9 mouse cellular contexts compared by ENCODE assay signal in the genomic region with DNA sequence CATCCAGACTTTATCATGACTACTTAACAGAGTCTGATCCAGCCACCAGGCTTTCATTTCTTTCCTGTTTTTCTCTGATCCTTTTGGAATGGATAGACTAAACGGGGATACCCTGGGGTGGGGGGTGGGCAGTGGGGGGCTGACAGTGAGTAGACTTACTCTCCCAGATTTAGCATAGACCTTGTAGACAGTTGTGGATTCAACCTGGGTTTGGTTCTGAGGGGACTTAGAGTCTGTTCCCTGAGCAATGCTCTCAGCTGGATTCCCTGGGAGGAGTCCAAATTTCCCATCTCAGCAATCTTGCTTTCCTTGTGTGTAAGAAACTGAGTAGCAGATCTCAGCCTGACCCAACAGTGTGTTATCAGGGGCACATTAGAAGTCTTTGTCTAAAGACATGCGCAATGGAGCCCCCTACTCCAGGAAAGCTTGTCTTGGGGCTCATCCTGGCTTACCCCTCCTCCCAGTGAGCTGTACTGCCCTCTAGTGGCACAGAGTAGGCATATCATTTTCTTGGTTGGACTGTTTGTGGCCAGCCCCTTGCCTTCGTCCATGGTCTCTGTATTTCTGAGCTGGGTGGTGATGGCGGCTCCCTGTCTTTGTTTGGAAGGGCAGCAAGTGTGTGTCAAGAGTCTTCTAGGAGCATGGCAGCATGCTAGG. TPM values are rescaled to one million over a fixed set of nuclear protein-coding genes. Genes with fewer than 3 reads are reported as not detected.
DNase-seq lines count a peak whose midpoint lies in the region; ATAC-seq lines count a peak whose summit lies in the region.
"Had no signal": no experiment of that assay in that cellular context is flagged by ENCODE, and none has a peak within 500 bp of the region (broad histone marks: within the 10 kb centered on the region; RNA-seq: fewer than 3 reads in every experiment).

No protein-coding gene starts in this region.

- no peak overlapping the region for H3K4me3 ChIP-seq in limb, embryonic 10.5 days
- H3K4me3 ChIP-seq in midbrain, embryonic 16.5 days (ENCODE audit: low read depth, low read length), result no peak overlapping the region
- H3K4me3 ChIP-seq: embryonic facial prominence, embryonic 13.5 days had no signal

- H3K4me2 ChIP-seq in midbrain, embryonic 16.5 days (ENCODE audit: low read length), result no peak overlapping the region
- H3K4me2 ChIP-seq: embryonic facial prominence, embryonic 13.5 days had no signal

- peak; percentile 75 for ATAC-seq in midbrain, embryonic 16.5 days

- H3K27ac ChIP-seq in limb, embryonic 10.5 days, result no peak overlapping the region
- no peak overlapping the region for H3K27ac ChIP-seq in midbrain, embryonic 16.5 days (ENCODE audit: low read length)
- H3K27ac ChIP-seq: embryonic facial prominence, embryonic 13.5 days had no signal

- peak; percentile 63 to 73 for DNase-seq in layer of hippocampus, postnatal 10 days (ENCODE audit: low spot score in 2 of 2)
- DNase-seq in layer of hippocampus, postnatal 25 days (ENCODE audit: extremely low spot score in 1 of 2, low spot score in 1 of 2), result no peak
- peak; percentile 73 for DNase-seq in ZHBTc4 (ENCODE audit: low read depth, low spot score)
- peak; percentile 82 for DNase-seq in embryo, embryonic 11 days
- DNase-seq in heart, postnatal 10 days, result peak; percentile 56 to 73
- peak; percentile 65 for DNase-seq in limb, embryonic 10.5 days (ENCODE audit: low spot score)
- peak; percentile 70 for DNase-seq in thymus, postnatal 14 days

- peaks cover 5% of the 10 kb centered on the region for H3K4me1 ChIP-seq in limb, embryonic 10.5 days
- H3K4me1 ChIP-seq in midbrain, embryonic 16.5 days (ENCODE audit: control insufficient read depth, insufficient read depth, low read length), result no peaks in the 10 kb centered on the region

- H3K9ac ChIP-seq in midbrain, embryonic 16.5 days (ENCODE audit: low read depth, low read length), result no peak overlapping the region
- H3K9ac ChIP-seq: embryonic facial prominence, embryonic 13.5 days had no signal

- H3K27me3 ChIP-seq in limb, embryonic 10.5 days (ENCODE audit: low read depth, poor library complexity, severe bottlenecking), result no peaks in the 10 kb centered on the region
- no peaks in the 10 kb centered on the region for H3K27me3 ChIP-seq in midbrain, embryonic 16.5 days (ENCODE audit: control insufficient read depth, insufficient read depth, low read depth, low read length)
- H3K27me3 ChIP-seq: embryonic facial prominence, embryonic 13.5 days had no signal

- no peaks in the 10 kb centered on the region for H3K9me3 ChIP-seq in limb, embryonic 10.5 days (replicated peaks)
- H3K9me3 ChIP-seq in midbrain, embryonic 16.5 days (replicated peaks; ENCODE audit: control insufficient read depth, low read length, poor library complexity, severe bottlenecking), result no peaks in the 10 kb centered on the region
- H3K9me3 ChIP-seq: embryonic facial prominence, embryonic 13.5 days had no signal

- WGBS in limb, embryonic 10.5 days, result 44% methylated on average over 4 of the region's 4 CpGs
- WGBS in midbrain, embryonic 16.5 days, result 27% methylated on average over 4 of the region's 4 CpGs

- no peaks in the 10 kb centered on the region for H3K36me3 ChIP-seq in limb, embryonic 10.5 days
- H3K36me3 ChIP-seq in midbrain, embryonic 16.5 days (ENCODE audit: control insufficient read depth, insufficient read depth, low read length), result no peaks in the 10 kb centered on the region
- H3K36me3 ChIP-seq: embryonic facial prominence, embryonic 13.5 days had no signal

- intact Hi-C loops in heart, postnatal 10 days (cut with DNase I), result loop anchor here (1.0 to 5.0 kb wide), 4 partner anchors 46 to 169 kb away; a partner anchor contains a TSS

RNA-seq across cellular contexts. Expression of a gene that starts 6.5 kb away (rescaled TPM):
- total RNA-seq in layer of hippocampus, postnatal 10 days (2021), result 10 to 100 TPM; 39.3 to 40.3 TPM
- total RNA-seq in layer of hippocampus, postnatal 25 days (2021), result 10 to 100 TPM; 26.5 to 27.5 TPM
- total RNA-seq in heart, postnatal 10 days (2021), result 1 to 10 TPM; 1.4 to 1.6 TPM
- polyA plus RNA-seq in limb, embryonic 10.5 days (2016; fragmentation: Nextera tagmentation; extraction: Ambion mirVana), result 8.2 and 13.2 TPM in 2 replicates
- 53.5 and 54.1 TPM in 2 replicates for polyA plus RNA-seq in midbrain, embryonic 16.5 days (2015; fragmentation: Nextera tagmentation; extraction: Ambion mirVana)

Comparison
In these comparisons a context has a peak if more than half of its experiments do, and no peak if none do; other contexts are left out.
1. DNase-seq: peak in layer of hippocampus, postnatal 10 days (2 of 2), ZHBTc4 (single experiment), embryo, embryonic 11 days (single experiment), heart, postnatal 10 days (2 of 2), limb, embryonic 10.5 days (single experiment) and thymus, postnatal 14 days (single experiment); none in layer of hippocampus, postnatal 25 days (0 of 2).
2. RNA of a gene that starts 6.5 kb away (total RNA-seq): 39.3 to 40.3 TPM in layer of hippocampus, postnatal 10 days and 26.5 to 27.5 TPM in layer of hippocampus, postnatal 25 days; 1.4 to 1.6 TPM in heart, postnatal 10 days; every median in the first group is over 10 times any median in the second.